Mouse (Mus musculus) heart, postnatal 25 days (tissue): Measurements from ENCODE around the gene Uqcc3. TPM values are rescaled to one million over a fixed set of nuclear protein-coding genes. Genes with fewer than 3 reads are reported as not detected.
"Not testable (repeated sequence)": the region's sequence is repeated elsewhere in the genome, so short reads cannot be mapped to it uniquely, and the experiment has no call there.

Source experiments
- DNase-seq: peaks from one replicate; pipeline ENCODE4 v3.0.0; 2022; ENCODE audit warnings: low spot score
- intact Hi-C: fragments of 180-260 bp; cut with DNase I; formaldehyde crosslinking; loops from one replicate; pipeline ENCODE4 v1.15.1; 2025
- total RNA-seq, 2 experiments: library from RNA; stranded (reverse); gene quantifications; 2 replicates each; pipeline ENCODE4 v1.2.3; 2021

Uqcc3 gene
- total RNA-seq, 2 experiments from 2014 or later: 59.3 to 60.1 TPM

DNA sequence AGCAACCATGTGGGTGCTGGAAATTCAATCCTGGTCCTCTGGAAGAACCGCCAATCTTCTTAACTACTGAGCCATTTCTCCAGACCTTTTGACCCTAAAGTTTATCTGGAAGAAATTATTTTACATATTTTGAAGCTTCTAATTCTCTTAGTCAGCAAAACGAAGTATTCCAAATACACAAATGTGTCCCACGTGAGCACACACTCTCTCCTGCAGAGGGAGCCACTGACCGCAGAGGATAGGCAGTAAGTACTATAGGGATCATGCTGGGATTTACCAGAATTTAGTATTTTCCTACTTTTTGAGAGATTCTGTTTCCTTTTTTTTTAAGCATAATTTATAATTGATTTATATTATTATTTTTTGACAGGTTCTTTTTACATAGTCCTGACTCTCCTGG lies 23.0 kb downstream of the Uqcc3 start:
- intact Hi-C loops: no loop called here
- DNase-seq: no peak

DNA sequence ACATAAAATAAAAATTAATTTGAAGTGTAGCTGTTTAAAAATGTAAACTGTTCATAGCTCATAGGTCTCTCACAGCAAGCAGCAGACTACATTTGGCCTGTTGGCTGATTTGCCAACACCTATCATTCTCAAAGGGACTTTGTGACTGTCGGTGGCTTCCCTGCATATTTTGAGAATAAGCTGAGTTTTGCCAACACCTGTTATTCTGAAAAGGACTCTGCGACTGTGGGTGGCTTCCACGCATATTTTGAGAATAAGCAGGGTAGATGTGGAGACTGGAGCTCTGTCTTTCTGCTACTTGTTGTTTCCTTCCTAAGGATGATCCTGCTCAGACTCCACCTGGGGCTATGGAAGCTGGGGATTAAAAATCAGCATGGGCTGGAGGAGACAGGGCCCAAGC lies 27.6 kb downstream of the Uqcc3 start:
- intact Hi-C loops: no loop called here

DNA sequence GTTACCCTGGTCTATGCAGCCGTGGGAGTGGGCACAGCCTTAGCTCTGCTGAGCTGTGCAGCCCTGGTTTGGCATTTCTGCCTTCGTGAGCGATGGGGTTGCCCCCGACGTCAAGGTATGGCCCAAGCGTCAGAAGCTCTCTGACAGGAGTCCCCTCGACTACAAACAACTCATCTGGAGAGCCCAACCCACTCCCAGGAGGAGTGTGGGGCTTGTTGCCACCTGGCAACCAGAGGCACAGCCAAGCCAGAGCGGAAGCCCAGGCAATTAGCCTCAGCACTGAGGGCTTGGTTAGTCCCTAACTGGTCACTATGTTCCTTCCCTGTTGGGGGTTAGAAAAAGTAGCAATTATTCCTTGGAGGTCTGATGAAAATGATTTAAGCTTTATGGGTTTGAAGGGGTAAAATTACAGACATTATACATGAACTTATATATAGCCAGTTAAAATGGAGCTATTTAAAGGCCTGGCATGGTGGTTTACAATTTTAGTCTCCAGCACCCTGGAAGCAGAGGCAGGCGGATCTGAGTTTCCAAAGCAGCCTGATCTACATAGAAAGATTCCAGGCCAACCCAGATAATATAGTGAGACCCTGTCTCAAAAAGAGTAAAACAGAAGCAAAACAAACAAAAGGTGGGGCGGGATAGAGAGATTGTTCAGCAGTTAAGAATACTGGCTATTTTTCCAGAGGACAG lies 28.3 kb downstream of the Uqcc3 start:
- intact Hi-C loops: no loop called here
- DNase-seq: peak; percentile 19

More for the DNA sequence above, 27.6 kb downstream of the Uqcc3 start:
- no peak for DNase-seq

DNA sequence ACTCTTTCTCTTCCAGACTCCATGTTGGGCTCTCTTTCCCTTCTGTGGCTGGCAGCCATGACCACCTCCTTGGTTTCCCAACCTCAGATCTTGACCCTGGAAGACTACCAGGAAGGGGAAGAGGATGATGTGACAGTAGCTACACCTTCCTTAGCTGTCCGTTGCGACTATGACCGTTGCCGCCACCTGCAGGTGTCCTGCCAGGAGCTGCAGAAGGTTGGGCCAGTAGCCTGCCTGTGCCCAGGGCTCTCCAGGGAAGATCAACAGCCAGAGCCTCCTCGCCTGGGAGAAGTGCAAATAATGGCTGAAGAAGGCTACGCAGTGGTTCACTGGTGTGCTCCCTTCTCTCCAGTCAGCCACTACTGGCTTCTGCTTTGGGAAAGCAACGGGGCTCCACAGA lies 29.1 kb downstream of the Uqcc3 start:
- DNase-seq: no peak
- intact Hi-C loops: no loop called here

DNA sequence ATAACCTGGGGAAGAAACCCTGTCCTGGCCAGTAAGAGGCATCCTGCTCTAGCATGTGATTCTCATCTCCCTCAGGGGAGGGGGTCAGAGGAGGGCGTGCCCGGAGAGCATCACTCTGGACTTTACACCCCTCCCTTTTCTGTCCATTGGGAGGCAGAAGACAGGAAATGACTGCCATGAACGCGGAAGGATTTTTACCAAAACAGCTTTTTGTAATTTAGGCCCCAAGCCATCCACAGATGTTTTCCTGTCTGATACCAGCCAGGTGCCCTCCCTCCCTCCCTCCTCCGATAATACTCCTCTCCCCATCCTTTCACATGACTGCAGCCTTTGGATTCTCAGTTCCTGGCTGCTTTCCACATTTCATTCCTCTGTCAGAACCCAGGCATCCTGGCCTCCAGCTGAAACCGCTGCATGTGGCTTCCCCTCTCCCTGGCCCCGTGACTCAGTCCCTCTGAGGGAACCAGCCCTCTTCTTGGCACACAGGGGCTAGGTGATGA lies 30.3 kb downstream of the Uqcc3 start, which contains the start of gene Lrrn4cl:
Gene Lrrn4cl, plus strand, starts transcription at position 367 of the 500 bp plus-strand sequence.
- DNase-seq: peak; percentile 44
- intact Hi-C loops: no loop called here

DNA sequence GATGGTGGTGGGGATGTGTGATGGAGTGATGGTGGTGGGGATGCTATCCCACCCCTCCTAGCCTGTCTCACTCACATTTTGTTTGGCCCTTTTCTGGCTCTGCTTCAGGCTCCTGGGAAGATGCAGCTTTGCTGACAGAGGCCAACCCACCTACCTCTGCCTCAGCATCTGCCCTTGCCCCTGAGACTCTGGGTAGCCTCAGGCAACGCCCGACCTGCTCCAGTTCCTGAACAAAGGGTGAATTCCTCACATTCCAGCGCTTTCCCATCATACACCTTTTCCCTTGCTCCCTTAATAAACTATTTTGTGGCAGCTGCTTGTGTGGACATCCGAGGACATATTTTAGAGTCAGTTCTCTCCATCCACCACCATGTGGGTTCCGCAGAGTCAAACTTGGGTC lies 32.4 kb downstream of the Uqcc3 start:
- DNase-seq: no peak
- intact Hi-C loops: no loop called here

DNA sequence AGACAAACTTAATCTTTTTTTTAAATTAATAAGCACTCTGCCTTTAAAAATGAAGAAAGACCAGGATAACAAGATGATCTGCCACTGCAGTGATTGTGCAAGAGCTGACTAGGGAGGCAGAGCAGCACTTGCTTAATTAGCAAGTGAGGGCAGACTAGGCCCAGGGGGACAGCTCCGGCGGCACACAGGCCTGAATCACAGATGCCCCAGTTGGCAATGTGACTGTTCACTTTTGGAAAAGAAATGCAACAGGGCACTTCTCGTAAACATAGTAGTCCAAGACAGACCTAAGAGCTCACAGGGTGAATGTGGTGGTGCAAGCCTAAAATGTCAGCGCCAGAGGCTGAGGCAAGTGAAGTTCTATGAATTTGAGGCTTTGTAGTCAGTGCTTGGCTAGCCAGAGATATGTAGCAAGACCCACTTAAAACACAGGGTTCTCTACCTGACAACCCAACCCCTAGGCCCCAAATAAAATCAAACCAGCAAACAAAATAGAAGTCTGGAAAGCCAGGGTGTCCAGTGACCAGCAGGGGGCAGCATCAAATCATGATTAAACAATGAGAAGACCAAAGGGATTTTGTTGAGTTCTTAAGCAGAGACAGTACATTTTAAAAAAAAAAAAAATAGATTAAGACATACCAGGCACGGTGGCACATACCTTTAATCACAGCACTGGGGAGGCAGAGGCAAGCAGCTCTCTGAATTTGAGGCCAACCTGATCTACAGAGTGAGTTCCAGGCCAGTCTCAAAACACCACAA lies 36.2 kb downstream of the Uqcc3 start:
- intact Hi-C loops: loop anchor here (2.0 to 5.0 kb wide), 3 partner anchors 24 to 268 kb away; partner anchors contain the start of genes 1810009A15Rik and Gm49416
- peak; percentile 28 for DNase-seq

DNA sequence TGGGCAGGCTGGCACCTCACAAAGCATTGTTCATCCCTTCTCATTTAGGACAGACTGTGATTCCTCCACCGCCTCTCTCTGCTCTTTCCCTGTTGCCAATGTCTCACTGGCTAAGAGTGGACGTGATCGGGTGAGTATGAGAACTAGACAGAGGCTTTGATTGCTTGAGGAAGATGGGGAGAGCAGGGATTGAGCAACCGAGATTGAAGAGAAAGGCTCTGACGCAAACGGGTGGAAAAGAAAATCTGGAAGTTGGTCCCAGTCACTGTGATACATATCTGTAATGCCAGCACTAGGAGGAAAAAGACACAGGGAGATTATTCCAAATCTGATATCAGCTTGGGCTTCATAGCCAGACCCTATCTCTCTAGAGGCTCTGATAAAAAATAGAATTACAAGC lies 37.8 kb downstream of the Uqcc3 start:
- intact Hi-C loops: loop anchor here (5.0 kb wide), 2 partner anchors 44 to 269 kb away; partner anchors contain the start of genes 1810009A15Rik and Gm49416
- DNase-seq: no peak

DNA sequence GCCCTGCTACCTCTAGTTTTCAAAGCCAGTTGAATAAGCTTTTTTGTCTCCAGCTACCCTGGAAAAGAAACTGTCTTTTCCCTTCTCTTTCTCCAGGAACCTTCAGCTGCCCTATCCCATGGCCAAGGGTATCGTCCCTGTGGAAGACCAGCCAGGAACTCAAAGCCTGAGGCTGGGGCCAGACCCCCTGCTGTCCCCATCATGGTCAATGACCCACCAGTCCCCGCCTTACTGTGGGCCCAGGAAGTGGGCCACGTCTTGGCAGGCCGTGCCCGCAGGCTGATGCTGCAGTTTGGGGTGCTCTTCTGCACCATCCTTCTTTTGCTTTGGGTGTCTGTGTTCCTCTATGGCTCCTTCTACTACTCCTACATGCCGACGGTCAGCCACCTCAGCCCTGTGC lies 39.7 kb downstream of the Uqcc3 start:
- intact Hi-C loops: loop anchor here (5.0 kb wide), 2 partner anchors 46 to 271 kb away; partner anchors contain the start of genes 1810009A15Rik and Gm49416
- no peak for DNase-seq

DNA sequence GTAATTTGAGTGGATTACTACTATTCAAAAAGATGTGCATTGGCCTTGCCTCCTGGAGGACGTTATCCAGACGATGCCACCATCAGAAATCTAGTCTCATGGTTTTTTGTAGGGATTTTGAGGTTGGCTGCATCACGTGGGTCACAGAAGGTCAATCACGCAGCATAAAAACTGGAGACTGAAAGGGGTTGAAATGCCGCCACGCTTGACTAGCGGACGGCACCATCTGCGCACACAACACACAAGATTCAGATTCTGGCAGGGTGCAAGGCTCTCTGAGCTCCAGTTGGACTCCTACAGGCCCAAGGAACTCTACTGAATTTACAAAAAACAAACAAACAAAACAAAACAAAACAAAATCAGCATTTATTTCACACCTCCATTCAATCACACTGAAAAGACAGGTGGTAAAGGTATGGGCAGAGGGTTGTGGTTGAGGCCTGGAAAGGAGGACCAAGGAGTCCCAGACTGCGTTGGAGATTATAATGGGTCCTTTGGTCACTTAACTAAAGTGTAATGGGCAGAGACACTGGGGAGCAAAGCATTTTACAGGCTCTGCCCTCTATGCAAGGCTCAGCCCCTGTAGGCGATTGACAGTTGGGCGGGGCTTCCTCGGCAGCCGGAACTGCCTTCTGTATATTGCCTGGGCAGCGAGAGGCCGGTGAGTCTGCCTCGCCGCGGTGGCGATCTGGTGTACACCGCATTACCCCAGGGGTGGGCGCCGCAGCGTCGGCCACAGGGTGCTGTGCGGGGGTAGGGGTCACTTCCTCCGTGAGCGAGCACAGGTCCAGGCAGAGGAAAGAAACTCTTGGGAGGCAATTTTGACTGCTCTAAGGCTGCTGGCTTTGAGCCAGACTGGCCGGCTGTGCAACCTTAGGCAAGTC lies 40.6 kb downstream of the Uqcc3 start:
- DNase-seq: peak; percentile 70
- intact Hi-C loops: loop anchor here (5.0 kb wide), 2 partner anchors 47 to 272 kb away; partner anchors contain the start of genes 1810009A15Rik and Gm49416

DNA sequence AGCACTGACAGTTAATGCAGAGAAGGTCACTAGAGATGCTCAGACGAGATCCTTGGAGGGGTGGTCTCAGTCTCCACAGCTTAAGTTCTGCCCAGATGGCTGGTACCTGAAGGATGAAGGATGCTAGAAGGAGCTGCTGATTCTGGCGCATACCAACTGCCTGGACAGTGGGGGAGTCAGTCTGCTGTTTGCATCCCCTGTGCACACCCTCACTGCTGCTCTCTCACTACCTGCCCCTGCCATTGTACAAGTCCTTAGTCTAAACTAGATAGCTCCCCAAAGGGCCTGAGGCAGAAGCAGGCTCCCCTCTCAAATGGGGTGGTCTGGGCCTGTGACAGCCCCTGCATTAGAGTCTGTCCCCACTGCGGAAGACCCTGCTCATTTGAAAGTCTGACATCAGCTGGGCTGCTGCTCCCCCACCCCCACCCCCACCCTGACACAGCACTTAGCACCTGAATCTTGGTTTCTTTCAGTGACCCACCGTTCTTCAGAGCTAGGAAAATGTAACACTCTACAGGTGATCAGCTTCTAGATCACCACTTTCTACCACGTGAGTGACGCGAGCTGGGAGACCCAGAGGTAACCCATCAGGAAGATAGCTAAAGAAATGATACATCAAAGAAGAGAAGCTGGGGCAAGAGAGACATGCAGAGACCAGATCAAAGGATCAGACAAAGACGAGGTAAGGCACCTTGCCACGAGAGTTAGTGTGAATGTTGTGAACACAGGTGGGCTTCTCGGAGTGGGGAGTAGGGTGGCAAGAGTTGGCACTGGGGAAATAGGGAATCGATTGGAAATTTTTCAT lies 41.4 kb downstream of the Uqcc3 start, which contains the start of gene Gng3:
Gene Gng3, minus strand, starts transcription at position 92 of the 805 bp plus-strand sequence.
- intact Hi-C loops: no loop called here
- DNase-seq: no peak

DNA sequence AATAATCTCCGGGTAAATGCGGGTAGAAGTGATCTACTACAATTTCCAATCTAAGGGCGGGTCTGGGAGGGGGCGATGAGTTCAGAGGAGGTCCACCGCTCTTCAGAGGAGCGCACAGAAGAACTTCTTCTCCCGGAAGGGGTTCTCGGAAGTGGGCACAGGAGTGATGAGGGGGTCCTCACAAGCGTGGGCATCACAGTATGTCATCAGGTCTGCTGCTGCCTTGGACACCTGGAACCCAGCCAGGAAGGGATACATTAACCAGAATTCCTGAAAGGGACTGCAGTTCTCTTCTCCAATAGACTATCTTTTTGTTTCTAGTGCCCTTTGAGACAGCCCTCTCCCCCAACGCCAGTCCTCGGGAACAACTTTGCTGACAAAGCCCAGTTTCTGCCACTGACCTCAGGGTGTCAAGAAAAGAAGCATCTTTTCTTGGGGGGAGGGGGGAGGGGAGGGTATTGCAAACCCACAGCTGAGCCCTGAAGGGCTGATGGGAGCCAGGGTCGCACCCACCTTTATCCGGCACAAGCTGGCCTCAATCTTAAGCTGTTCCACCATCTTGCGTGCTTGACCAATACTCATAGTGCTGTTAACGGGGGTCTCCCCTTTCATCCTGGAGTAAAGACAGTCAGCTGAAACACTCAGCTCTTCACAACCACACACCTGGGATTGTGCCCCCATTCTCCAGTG lies 42.5 kb downstream of the Uqcc3 start:
- intact Hi-C loops: no loop called here

DNA sequence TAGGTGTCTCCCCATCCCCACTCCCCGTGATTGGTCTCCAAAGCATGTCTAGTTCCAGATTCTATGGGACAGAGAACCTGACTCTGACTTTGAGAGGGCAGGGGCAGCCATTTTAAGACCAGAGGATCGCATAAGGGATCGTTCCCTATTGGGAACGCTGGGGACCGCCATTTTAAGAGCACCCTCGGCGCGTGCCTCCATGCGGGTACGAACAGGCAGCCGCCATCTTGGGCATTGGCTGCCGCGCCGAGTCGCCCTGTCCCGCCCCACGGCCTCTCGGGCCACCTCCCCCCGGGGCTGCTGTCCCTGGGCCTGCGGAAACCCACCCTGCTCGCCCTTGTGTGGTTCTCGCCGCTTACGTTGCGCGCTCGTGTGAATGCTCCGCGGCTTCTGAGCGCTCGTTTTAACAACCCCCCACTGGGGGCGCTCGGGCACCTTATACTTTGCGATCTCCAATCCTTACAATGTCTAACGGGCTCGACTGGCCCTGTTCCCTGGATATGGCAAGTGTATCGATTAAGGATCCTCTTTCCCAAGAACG lies 43.4 kb downstream of the Uqcc3 start, which contains the start of gene Bscl2:
Gene Bscl2, plus strand, starts transcription at position 217 of the 541 bp plus-strand sequence.
- intact Hi-C loops: no loop called here
- DNase-seq: peak; percentile 66

More for the DNA sequence above, 42.5 kb downstream of the Uqcc3 start:
- DNase-seq: no peak

DNA sequence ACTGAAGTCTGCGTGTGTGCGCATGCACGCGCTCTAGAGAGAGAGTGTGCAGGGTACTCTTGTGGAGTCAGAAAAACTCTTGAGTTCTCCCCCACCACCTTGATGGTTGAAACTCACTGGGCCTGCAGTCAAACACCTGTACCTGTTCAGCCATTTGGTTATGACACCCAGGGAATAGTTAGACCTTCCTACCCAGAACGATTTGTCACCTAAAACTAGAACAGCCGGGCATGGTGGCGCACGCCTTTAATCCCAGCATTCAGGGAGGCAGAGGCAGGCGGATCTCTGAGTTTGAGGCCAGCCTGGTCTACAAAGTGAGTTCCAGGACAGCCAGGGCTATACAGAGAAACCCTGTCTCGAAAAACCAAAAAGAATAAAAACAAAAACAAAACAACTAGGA lies 44.4 kb downstream of the Uqcc3 start:
- DNase-seq, intact Hi-C loops: not testable (repeated sequence)

DNA sequence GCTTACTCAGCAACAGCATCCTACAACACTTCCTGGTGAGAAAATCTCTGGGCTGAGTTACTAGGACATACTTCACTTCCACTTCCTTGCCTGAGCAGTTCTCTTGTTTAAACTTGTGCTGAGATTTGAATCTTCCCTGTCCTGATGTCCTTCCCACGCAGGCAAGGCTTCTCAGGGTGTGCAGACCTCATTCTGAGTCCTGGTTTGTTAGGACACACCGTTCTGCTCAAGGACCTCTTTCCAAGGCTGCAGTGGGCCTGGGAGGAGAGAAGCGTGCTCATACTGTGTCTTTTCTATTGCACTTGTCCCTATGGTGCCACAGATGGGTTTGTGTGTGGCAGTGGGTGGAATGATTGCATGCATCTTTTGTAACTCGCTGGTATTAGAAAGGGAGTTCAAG lies 47.8 kb downstream of the Uqcc3 start:
- DNase-seq: no peak
- intact Hi-C loops: no loop called here

DNA sequence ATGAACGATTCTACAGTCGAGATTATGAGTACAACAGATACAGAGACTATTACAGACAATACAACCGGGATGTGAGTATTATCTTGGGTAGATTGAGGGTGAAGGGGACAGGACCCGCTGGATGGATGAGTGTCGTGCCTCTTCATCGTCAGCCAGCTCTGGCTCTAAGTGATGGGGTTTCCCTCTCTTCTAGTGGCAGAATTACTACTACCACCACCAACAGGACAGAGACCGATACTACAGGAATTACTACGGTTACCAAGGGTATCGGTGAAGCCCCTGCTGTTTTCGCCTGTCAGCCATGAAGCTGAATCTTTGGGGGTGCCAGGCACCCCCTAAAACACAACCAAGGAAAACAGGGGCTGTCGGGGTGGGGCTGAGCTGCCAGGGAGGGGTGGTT lies 49.5 kb downstream of the Uqcc3 start:
- intact Hi-C loops: no loop called here
- no peak for DNase-seq

DNA sequence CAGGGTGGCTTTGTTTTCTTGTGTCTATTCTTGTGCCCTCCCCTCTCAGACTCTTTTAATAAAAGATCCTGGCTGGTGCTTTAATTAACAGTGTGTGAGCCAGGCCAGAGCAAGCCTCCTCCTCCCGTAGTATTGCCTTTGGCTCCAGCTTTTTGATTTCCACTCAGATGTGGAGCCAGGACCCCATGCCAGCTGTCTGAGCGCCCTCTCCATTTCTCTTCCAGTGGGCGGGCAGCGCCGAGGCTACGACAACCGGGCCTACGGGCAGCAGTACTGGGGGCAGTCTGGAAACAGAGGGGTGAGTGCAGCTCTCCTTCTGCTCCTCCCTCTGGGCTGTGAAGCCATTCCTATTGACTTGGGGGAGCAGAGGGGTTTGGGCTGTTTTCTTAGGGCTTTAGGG lies 50.1 kb downstream of the Uqcc3 start:
- intact Hi-C loops: no loop called here
- DNase-seq: no peak
